Mouse (Mus musculus): Measurements from ENCODE around the gene Triobp.

GRCm38 (mm10) chr15:78931577-78931976 is 15.9 kb upstream of the Triobp start:
- TF ChIP-seq CTCF (IDR thresholded peaks at IDR 0.05; ENCODE audit: insufficient read depth, low read length) (peak; percentile 79), POLR2A (IDR thresholded peaks at IDR 0.05; ENCODE audit: borderline replicate concordance, extremely low read depth, low read depth, low read length) (no peak)
